Mouse (Mus musculus): ENCODE data around the gene Olfr1012. TPM values are rescaled to one million over a fixed set of nuclear protein-coding genes. Genes with fewer than 3 reads are reported as not detected.

Gene Olfr1012
- polyA plus RNA-seq, 1 experiment from 2014 or later = not detected

Other genes starting within 250 kb of the Olfr1012 start
- gene 4833423E24Rik, start 243.7 kb downstream of the Olfr1012 start, polyA plus RNA-seq (2016; fragmentation: Nextera tagmentation; extraction: Ambion mirVana) = 0.09 TPM in 1 of 2 replicates, not detected in the other
- not detected in 2 replicates for gene Olfr996, start 183.6 kb downstream of the Olfr1012 start, polyA plus RNA-seq (2016; fragmentation: Nextera tagmentation; extraction: Ambion mirVana)
- gene Olfr998, start 173.8 kb downstream of the Olfr1012 start, polyA plus RNA-seq (2016; fragmentation: Nextera tagmentation; extraction: Ambion mirVana) = not detected in 2 replicates
- not detected in 2 replicates for gene Olfr1000, start 150.9 kb downstream of the Olfr1012 start, polyA plus RNA-seq (2016; fragmentation: Nextera tagmentation; extraction: Ambion mirVana)
- not detected in 2 replicates for gene Olfr1002, start 112.1 kb downstream of the Olfr1012 start, polyA plus RNA-seq (2016; fragmentation: Nextera tagmentation; extraction: Ambion mirVana)
- not detected in 2 replicates for gene Olfr154, start 98.3 kb downstream of the Olfr1012 start, polyA plus RNA-seq (2016; fragmentation: Nextera tagmentation; extraction: Ambion mirVana)
- gene Olfr1006, start 84.0 kb downstream of the Olfr1012 start, polyA plus RNA-seq (2016; fragmentation: Nextera tagmentation; extraction: Ambion mirVana) = not detected in 2 replicates
- not detected in 2 replicates for gene Olfr1008, start 73.3 kb downstream of the Olfr1012 start, polyA plus RNA-seq (2016; fragmentation: Nextera tagmentation; extraction: Ambion mirVana)
- not detected in 2 replicates for gene Olfr1009, start 47.3 kb downstream of the Olfr1012 start, polyA plus RNA-seq (2016; fragmentation: Nextera tagmentation; extraction: Ambion mirVana)
- gene Olfr1013, start 4.3 kb upstream of the Olfr1012 start, polyA plus RNA-seq (2016; fragmentation: Nextera tagmentation; extraction: Ambion mirVana) = not detected in 2 replicates
- not detected in 2 replicates for gene Olfr1014, start 9.9 kb upstream of the Olfr1012 start, polyA plus RNA-seq (2016; fragmentation: Nextera tagmentation; extraction: Ambion mirVana)
- gene Olfr1015, start 19.3 kb upstream of the Olfr1012 start, polyA plus RNA-seq (2016; fragmentation: Nextera tagmentation; extraction: Ambion mirVana) = not detected in 2 replicates
- gene Olfr1016, start 39.8 kb upstream of the Olfr1012 start, polyA plus RNA-seq (2016; fragmentation: Nextera tagmentation; extraction: Ambion mirVana) = not detected in 2 replicates
- gene Olfr1018, start 55.7 kb upstream of the Olfr1012 start, polyA plus RNA-seq (2016; fragmentation: Nextera tagmentation; extraction: Ambion mirVana) = not detected in 2 replicates
- not detected in 2 replicates for gene Olfr1019, start 82.7 kb upstream of the Olfr1012 start, polyA plus RNA-seq (2016; fragmentation: Nextera tagmentation; extraction: Ambion mirVana)
- gene Olfr1020, start 84.3 kb upstream of the Olfr1012 start, polyA plus RNA-seq (2016; fragmentation: Nextera tagmentation; extraction: Ambion mirVana) = not detected in 2 replicates
- not detected in 2 replicates for gene Olfr1022, start 105.8 kb upstream of the Olfr1012 start, polyA plus RNA-seq (2016; fragmentation: Nextera tagmentation; extraction: Ambion mirVana)
- gene Olfr1023, start 122.9 kb upstream of the Olfr1012 start, polyA plus RNA-seq (2016; fragmentation: Nextera tagmentation; extraction: Ambion mirVana) = not detected in 2 replicates
- gene Olfr1024, start 142.3 kb upstream of the Olfr1012 start, polyA plus RNA-seq (2016; fragmentation: Nextera tagmentation; extraction: Ambion mirVana) = not detected in 2 replicates
- not detected in 2 replicates for gene Olfr1025-ps1, start 152.4 kb upstream of the Olfr1012 start, polyA plus RNA-seq (2016; fragmentation: Nextera tagmentation; extraction: Ambion mirVana)
- not detected in 2 replicates for gene Olfr1026, start 158.8 kb upstream of the Olfr1012 start, polyA plus RNA-seq (2016; fragmentation: Nextera tagmentation; extraction: Ambion mirVana)
- not detected in 2 replicates for gene Olfr1028, start 187.7 kb upstream of the Olfr1012 start, polyA plus RNA-seq (2016; fragmentation: Nextera tagmentation; extraction: Ambion mirVana)
- gene Olfr1029, start 211.1 kb upstream of the Olfr1012 start, polyA plus RNA-seq (2016; fragmentation: Nextera tagmentation; extraction: Ambion mirVana) = not detected in 2 replicates
- gene Olfr1030, start 216.5 kb upstream of the Olfr1012 start, polyA plus RNA-seq (2016; fragmentation: Nextera tagmentation; extraction: Ambion mirVana) = not detected in 2 replicates
- gene Olfr1031, start 227.5 kb upstream of the Olfr1012 start, polyA plus RNA-seq (2016; fragmentation: Nextera tagmentation; extraction: Ambion mirVana) = not detected in 2 replicates
- gene Olfr1032, start 242.8 kb upstream of the Olfr1012 start, polyA plus RNA-seq (2016; fragmentation: Nextera tagmentation; extraction: Ambion mirVana) = not detected in 2 replicates

All from hindbrain, embryonic 12.5 days (tissue).